Mouse (Mus musculus): ENCODE measurements around the gene Igsf3.

DNA sequence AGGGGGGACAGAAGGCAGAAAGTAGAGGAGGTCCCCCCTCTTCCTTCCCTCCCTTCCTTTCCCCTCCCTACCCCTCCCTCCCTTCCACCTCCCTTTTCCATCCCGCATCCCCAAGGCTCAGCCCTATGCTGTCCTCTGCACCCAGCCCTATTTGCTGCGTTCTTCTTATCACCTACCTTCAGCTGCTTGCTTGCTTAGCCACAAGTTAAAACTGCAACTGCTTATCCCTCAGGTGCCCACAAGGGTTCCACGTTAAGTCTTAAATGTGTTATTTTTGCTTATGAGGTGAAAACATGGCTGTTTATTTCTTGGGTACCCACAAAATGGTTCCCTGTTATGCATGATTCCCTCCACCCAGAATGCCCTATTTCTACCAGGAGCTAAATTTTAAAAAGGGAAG is 86.6 kb downstream of the Igsf3 start:
- TF ChIP-seq POLR2A (IDR thresholded peaks at IDR 0.05; ENCODE audit: insufficient read depth, low read length): no peak
- TF ChIP-seq CTCF (IDR thresholded peaks at IDR 0.05; ENCODE audit: low read depth, low read length): no peak

All from ES-Bruce4 (cell line).